Mouse (Mus musculus): ENCODE measurements around the gene Arhgef10l.

DNA sequence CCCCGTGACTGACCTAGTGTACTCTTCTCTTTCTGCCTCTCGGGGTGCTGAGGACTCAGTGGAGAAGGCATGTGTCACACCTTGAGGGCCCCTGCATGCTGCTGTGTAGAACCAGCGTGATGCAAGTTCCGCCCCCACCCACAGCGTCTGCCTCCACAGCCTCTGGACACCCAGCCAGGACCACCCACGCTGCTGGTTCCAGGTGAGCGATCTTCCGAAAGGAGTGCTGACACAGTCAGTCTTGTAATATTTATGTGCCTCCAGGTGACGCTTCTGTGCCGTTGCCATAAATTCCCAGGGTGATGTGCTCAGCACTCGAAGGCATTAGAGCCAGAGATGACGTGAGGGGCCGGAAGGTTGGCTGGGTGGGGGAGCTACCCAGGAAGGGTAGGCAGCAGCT is 140.9 kb downstream of the Arhgef10l start:
- TF ChIP-seq CTCF (IDR thresholded peaks at IDR 0.05; ENCODE audit: insufficient read depth, low read depth, low read length) = no peak
- TF ChIP-seq POLR2A (IDR thresholded peaks at IDR 0.05; ENCODE audit: insufficient read depth, low read depth, low read length) = no peak
